Mouse (Mus musculus): ENCODE data around the gene LTO1.
"Not testable (repeated sequence)": the region's sequence is repeated elsewhere in the genome, so short reads cannot be mapped to it uniquely, and the experiment has no call there.

LTO1 gene

DNA sequence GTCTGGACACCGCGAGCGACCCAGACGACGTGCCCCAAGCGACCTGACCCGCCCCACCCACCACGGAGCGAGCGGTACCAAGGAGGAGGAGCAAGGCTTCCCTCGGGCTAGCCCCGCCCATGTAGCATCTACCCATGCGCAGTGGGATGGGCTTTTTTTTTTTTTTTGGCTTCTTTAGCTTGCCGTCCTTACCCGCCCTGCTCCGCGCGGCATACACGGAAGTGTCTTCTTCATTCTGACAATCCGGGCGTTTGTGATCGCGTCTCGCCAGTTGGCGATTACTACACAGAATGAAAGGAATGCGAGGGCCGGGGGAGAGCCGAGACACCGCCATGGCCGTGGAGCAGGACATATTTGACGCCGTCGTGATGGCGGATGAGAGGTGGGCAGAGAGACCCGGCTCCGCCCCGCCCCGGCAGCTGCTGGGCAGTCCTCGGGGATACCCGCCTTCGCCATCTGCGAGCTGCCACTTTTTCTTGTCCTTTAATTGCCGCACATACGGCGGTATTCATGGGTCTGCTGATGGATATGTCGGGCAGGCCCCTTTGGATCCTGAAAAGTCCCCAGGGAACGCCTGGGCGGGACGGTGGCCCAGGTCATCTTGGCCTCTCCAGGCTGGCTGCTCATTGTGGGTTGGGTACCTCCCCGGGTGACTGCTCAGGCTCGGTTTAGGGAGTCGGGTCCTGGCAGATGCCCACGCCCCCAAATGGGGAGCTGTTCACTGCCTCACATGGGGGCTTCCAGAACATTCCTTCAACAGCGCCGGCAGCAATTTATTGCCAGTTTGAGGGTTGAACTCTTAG lies at the start of gene LTO1:
LTO1 (plus strand) TSS at position 153 of the 803 bp plus-strand sequence.
- peak; percentile 93 for DNase-seq

DNA sequence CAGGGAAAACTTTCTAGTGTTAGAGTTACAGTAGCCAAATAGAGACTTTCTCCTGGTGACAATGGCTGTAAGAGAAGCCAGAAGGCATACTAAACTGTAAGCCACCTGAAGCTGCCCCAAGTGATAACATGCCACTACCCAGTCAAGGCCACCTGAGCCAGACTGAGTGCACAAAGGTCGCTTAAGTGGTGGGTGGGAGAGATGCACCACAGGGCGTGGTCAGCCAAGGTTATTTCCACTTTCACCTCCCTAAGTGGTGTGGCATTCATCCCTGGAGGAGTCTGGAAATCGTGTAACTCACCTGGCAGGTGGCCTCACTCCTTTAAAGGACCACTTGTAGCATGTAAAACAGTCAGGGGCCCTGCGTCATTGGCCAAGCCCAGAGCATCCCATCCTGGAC lies 47.7 kb upstream of the LTO1 start:
- no peak for DNase-seq

DNA sequence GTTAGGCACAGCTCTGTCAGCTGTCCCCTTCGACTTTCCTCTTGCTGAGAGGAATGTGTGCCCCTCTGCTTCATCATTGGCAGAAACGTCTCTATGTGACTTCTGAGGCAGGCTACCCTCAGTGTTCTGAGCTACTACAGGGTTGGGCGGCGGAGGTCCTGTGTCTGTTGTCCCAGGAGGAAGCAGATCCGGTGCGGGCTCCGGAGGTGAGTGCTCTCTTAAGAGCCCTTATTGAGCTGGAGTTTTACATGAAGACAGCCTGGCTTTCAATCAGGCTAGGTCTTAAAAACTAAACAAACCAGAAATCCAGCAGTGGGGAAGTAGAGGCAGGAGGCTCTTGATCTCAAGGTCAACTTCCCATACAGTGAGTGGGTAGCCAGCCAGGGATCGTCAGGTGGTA lies 47.3 kb upstream of the LTO1 start:
- no peak for DNase-seq

DNA sequence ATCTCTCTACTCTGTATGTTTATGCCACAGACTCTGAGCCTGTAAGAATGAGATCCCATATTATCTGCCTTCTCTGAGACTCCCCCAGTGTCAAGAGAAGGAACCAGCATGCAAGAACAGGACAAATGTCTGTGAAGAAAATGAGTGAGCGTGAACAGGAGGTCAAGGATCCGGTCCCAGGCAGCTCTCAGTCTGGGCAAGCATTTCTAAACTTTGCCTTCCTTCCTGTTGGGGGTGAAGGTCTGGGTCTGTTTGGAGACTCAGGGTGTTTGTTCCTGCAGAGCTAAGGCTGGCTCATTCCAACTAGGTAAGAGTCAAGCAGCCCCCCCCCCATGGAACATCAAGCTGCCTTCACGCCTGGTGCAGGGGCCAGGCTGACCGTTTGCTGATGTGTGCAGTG lies 42.5 kb upstream of the LTO1 start:
- DNase-seq: no peak

- no peak for DNase-seq
Measured at GRCm38 (mm10) chr7:144873160-144873559, 41.7 kb upstream of the LTO1 start.

GRCm38 (mm10) chr7:144874226-144874625 lies 40.7 kb upstream of the LTO1 start:
- no peak for DNase-seq

DNA sequence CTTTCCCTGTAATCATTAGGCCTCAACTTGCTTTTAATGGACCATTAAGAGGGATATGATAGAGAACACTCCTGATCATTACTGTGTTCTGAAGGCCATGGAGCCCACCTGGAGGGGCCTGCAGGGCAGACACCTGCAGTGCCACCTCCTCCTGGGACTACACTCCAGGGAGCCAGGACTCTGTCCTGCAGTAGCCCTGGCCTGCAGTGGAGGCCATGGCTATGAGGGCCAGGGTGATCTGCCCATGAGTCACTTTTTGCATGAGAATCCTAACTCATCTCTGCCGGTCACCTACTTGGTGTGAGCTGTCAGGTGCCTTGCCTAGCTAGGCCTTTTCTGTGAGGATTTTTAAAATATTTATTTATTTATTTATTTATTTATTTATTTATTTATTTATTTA lies 36.5 kb upstream of the LTO1 start:
- DNase-seq: no peak

DNA sequence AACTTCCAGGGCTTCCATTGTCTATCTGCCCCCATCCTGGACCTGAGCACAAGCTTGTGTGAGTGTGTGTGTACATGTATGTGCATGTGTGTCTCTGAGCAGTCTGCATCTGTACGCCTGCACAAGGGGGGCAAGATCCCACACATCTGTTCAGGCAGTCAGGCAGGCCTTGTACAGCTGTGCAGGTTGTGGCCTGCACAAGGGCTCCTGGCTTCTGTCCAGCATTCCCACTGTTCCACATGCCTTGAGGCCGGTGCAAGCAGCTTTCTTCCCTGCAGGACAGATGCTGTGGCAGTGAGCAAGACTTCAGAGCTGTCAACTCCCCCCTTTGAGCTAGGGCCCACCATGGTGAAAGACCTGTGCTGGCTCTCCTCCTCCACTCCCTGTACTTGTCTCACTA lies 31.8 kb upstream of the LTO1 start:
- no peak for DNase-seq

DNA sequence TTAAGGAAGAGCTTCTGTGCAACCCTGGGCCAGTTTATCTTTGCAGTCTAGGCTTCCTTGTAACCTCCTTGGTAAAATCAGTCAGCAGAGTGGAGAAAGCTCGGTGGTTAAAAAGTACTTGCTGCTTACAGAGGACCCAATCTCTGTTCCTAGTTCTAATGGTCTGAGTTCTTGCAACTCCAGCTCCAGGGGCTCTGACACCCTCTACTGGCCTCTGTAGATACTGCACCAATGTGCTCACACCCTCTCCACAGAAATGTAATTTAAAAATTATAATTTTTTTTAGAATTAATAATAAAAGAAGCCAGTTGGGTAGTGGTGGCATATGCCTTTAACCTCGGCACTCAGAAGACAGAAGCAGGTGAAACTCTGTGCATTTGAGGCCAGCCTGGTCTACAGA lies 27.2 kb upstream of the LTO1 start:
- DNase-seq: no peak

- DNase-seq: no peak
Measured at GRCm38 (mm10) chr7:144888564-144889299, 26.2 kb upstream of the LTO1 start.

GRCm38 (mm10) chr7:144890661-144891060 lies 24.2 kb upstream of the LTO1 start:
- not testable (repeated sequence) for DNase-seq

DNA sequence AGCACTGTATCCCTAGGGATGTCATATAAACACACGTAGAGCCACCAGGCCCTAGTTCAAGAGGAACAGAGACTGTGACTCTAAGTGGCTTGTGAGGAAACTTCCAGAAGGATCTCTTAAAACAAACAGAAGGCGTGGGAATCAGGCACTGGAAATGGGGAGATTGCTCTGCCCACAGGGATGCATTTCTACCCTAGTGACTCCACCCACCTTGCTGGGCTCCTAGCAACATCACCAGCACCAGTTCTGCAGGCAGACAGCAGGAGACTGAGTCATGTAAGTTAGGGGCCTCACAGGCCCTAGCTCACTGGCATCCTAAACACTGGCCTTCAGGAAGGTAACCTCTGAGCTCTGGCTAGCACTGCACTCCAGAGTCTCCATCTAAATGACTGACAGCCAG lies 23.0 kb upstream of the LTO1 start:
- DNase-seq: peak; percentile 60

DNA sequence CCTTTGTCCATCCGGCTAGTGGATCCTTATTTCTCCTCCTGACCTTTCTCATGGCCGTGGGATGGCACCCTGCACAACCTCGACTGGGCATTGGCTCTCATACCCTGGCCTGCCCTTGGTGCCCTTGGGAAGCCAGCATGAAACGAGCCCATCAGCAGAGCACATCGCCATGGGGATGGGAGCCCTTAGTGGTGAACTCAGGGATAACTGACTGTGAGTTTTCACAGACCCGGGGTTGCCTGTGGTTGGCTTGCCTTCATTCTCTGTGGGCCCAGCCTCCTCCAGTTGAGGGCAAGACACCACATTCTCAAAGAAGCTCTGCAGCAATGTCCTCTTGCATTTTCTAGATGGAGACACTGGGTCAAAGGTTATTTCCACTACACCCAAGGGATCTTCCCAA lies 22.6 kb upstream of the LTO1 start:
- no peak for DNase-seq

- DNase-seq: no peak
Measured at GRCm38 (mm10) chr7:144894191-144894590, 20.7 kb upstream of the LTO1 start.

- no peak for DNase-seq
Measured at GRCm38 (mm10) chr7:144894706-144895105, 20.2 kb upstream of the LTO1 start.

- peak; percentile 56 for DNase-seq
Measured at GRCm38 (mm10) chr7:144895305-144896111, 19.4 kb upstream of the LTO1 start.

- DNase-seq: no peak
Measured at GRCm38 (mm10) chr7:144896294-144897218, 18.3 kb upstream of the LTO1 start, which contains the start of gene Fgf15. Fgf15 (plus strand) TSS chr7:144896531.

DNA sequence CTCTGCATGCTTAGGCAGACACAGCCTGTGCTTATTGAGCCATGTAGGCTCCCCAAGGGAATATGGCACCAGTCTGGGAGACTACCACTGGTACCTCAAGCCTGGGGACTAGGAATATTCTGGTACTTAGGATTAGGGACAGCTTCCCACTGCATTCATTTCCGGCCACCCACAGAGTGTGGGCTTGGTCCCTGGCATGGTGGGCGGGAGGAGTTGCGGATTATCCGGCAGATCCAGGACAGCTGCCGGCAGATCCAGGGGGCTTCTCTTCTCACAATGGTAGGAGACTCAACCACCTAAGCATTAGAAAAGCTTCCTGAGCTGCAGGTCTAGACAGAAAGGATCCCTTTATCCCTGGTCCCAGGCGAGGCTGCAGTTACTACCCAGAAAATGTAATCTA lies 16.4 kb upstream of the LTO1 start:
- DNase-seq: no peak

GRCm38 (mm10) chr7:144905514-144905913 lies 9.4 kb upstream of the LTO1 start:
- not testable (repeated sequence) for DNase-seq

- no peak for DNase-seq
Measured at GRCm38 (mm10) chr7:144906708-144907397, 8.0 kb upstream of the LTO1 start.

- DNase-seq: no peak
Measured at GRCm38 (mm10) chr7:144907793-144908192, 7.1 kb upstream of the LTO1 start.

GRCm38 (mm10) chr7:144908705-144909104 lies 6.2 kb upstream of the LTO1 start:
- DNase-seq: no peak
